In the genomic region with DNA sequence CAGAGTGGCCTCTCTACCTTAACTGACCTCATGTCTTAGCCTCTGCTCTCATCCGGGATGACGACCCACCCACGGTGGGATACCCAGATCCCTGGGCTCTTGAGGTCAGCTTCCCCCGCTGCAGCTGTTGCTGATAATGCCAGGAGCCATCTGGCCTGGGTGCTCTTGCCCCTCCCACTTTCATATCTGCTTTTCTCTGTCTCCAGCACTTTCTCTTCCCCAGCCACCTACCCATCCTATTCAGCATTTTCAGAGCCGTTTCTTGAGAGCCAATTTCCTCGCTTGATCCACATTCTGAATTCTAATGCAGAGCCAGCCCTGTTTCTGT, we compare ENCODE assay signal across 12 mouse cellular contexts. TPM values are rescaled to one million over a fixed set of nuclear protein-coding genes. Genes with fewer than 3 reads are reported as not detected.
DNase-seq lines count a peak whose midpoint lies in the region.
"Had no signal": no experiment of that assay in that cellular context is flagged by ENCODE, and none has a peak within 500 bp of the region (broad histone marks: within the 10 kb centered on the region; RNA-seq: fewer than 3 reads in every experiment).

No protein-coding gene starts in this region.

- no peak overlapping the region for H3K4me3 ChIP-seq in macrophage (ENCODE audit: inconsistent target)
- H3K4me3 ChIP-seq: embryonic facial prominence, embryonic 12.5 days; neural tube, embryonic 13.5 days had no signal

- intact Hi-C loops in gastrocnemius, postnatal 14 days (cut with DNase I; ENCODE audit: low total_unique reads), result loop anchor here (5.0 to 10.0 kb wide), 2 partner anchors 36 to 183 kb away; no protein-coding TSS in a partner anchor
- intact Hi-C loops in gastrocnemius, postnatal 36 days (cut with DNase I), result loop anchor here (5.0 kb wide), 1 partner anchor 41 kb away; the partner anchor contains the start of gene Eif3d
- intact Hi-C loops in left cerebral cortex, postnatal 36 days (cut with DNase I), result no loop called here

- DNase-seq in gastrocnemius, postnatal 14 days, result peak; percentile 46
- DNase-seq in gastrocnemius, postnatal 36 days, result no peak
- peak; percentile 88 for DNase-seq in A20 (ENCODE audit: low read depth, low spot score)
- peak; percentile 66 for DNase-seq in c-Kit-positive CD71-positive TER-119-negative erythroid progenitor cells, embryonic 14.5 days (ENCODE audit: low read depth)
- DNase-seq in left cerebral cortex, postnatal 36 days (ENCODE audit: low spot score in 2 of 2), result no peak
- no peak for DNase-seq in cerebellum, adult 9-10 months
- DNase-seq in ovary, adult 18-20 months (ENCODE audit: low spot score), result no peak
- DNase-seq: left cerebral cortex, postnatal 4 days; right cerebral cortex, postnatal 4 days had no signal

- WGBS in macrophage (ENCODE audit: missing documents), result 11% methylated on average over 6 of the region's 6 CpGs

- H3K27ac ChIP-seq in macrophage, result peak overlapping the region; percentile 65
- H3K27ac ChIP-seq: embryonic facial prominence, embryonic 12.5 days; neural tube, embryonic 13.5 days had no signal

- H3K36me3 ChIP-seq in macrophage (ENCODE audit: inconsistent target), result peaks cover 8% of the 10 kb centered on the region

- peaks cover 17% of the 10 kb centered on the region for H3K79me2 ChIP-seq in macrophage (ENCODE audit: inconsistent target)

RNA-seq across cellular contexts. Expression of gene Txn2, which starts 2.8 kb away (rescaled TPM):
- total RNA-seq in gastrocnemius, postnatal 14 days (2021), result 100 to 1,000 TPM; 221 to 245 TPM
- 100 to 1,000 TPM; 207 to 218 TPM for total RNA-seq in gastrocnemius, postnatal 36 days (2021)
- 10 to 100 TPM; 22.6 to 79.9 (median 50.3) TPM for total RNA-seq in macrophage (2018; cell fraction: chromatin; rRNA removed)
- total RNA-seq in macrophage (2018; cell fraction: cytosol; rRNA removed), result 100 to 1,000 TPM in 23 of 26 experiments, 10 to 100 TPM in 3; 92.0 to 152 (median 128) TPM
- 10 to 100 TPM; 22.5 to 86.7 (median 50.0) TPM for total RNA-seq in macrophage (2018; cell fraction: nucleus; rRNA removed)
- 106 to 159 TPM (median 117 TPM) in 3 replicates for polyA plus RNA-seq in macrophage (2018)
- 100 to 1,000 TPM; 125 to 150 TPM for total RNA-seq in left cerebral cortex, postnatal 36 days (2021)

RNA-seq across cellular contexts. Expression of gene Foxred2, which starts 24.9 kb away (rescaled TPM):
- total RNA-seq in gastrocnemius, postnatal 14 days (2021), result 1 to 10 TPM; 1.2 to 1.6 TPM
- under 1 TPM; 0.64 to 0.87 TPM for total RNA-seq in gastrocnemius, postnatal 36 days (2021)
- 10 to 100 TPM in 11 of 26 experiments, 1 to 10 TPM in 15; 2.1 to 22.4 (median 7.5) TPM for total RNA-seq in macrophage (2018; cell fraction: chromatin; rRNA removed)
- total RNA-seq in macrophage (2018; cell fraction: cytosol; rRNA removed), result 10 to 100 TPM in 24 of 26 experiments, 1 to 10 TPM in 2; 8.7 to 25.1 (median 15.8) TPM
- 10 to 100 TPM in 24 of 26 experiments, 1 to 10 TPM in 2; 4.2 to 37.6 (median 17.9) TPM for total RNA-seq in macrophage (2018; cell fraction: nucleus; rRNA removed)
- 8.6 to 18.7 TPM (median 18.3 TPM) in 3 replicates for polyA plus RNA-seq in macrophage (2018)
- total RNA-seq in left cerebral cortex, postnatal 36 days (2021), result 10 to 100 TPM; 11.9 to 12.3 TPM

RNA-seq across cellular contexts. Expression of gene Eif3d, which starts 39.0 kb away (rescaled TPM):
- 10 to 100 TPM; 67.7 to 73.6 TPM for total RNA-seq in gastrocnemius, postnatal 14 days (2021)
- total RNA-seq in gastrocnemius, postnatal 36 days (2021), result 10 to 100 TPM; 52.9 to 53.9 TPM
- total RNA-seq in macrophage (2018; cell fraction: chromatin; rRNA removed), result 100 to 1,000 TPM in 4 of 26 experiments, 10 to 100 TPM in 22; 37.3 to 125 (median 83.3) TPM
- 100 to 1,000 TPM in 7 of 26 experiments, 10 to 100 TPM in 19; 75.2 to 111 (median 91.9) TPM for total RNA-seq in macrophage (2018; cell fraction: cytosol; rRNA removed)
- total RNA-seq in macrophage (2018; cell fraction: nucleus; rRNA removed), result 10 to 100 TPM; 29.6 to 98.8 (median 56.7) TPM
- 88.8 to 149 TPM (median 102 TPM) in 3 replicates for polyA plus RNA-seq in macrophage (2018)
- total RNA-seq in left cerebral cortex, postnatal 36 days (2021), result 100 to 1,000 TPM in 1 of 2 experiments, 10 to 100 TPM in 1; 94.5 to 104 TPM

Comparison
In these comparisons a context has a peak if more than half of its experiments do, and no peak if none do; other contexts are left out.
1. DNase-seq: peak in gastrocnemius, postnatal 14 days (single experiment), A20 (single experiment) and c-Kit-positive CD71-positive TER-119-negative erythroid progenitor cells, embryonic 14.5 days (single experiment); none in gastrocnemius, postnatal 36 days (0 of 2), left cerebral cortex, postnatal 36 days (0 of 2), cerebellum, adult 9-10 months (single experiment) and ovary, adult 18-20 months (single experiment).
2. RNA of gene Foxred2, which starts 24.9 kb away (total RNA-seq): 11.9 to 12.3 TPM in left cerebral cortex, postnatal 36 days; 1.2 to 1.6 TPM in gastrocnemius, postnatal 14 days and 0.64 to 0.87 TPM in gastrocnemius, postnatal 36 days; every median in the first group is over 4 times any median in the second.